Mouse (Mus musculus) forebrain, embryonic 12.5 days (tissue): ENCODE measurements around the gene Hist1h2ak. TPM values are rescaled to one million over a fixed set of nuclear protein-coding genes. Genes with fewer than 3 reads are reported as not detected.
"Not testable (repeated sequence)": the region's sequence is repeated elsewhere in the genome, so short reads cannot be mapped to it uniquely, and the experiment has no call there.

Source experiments
- ATAC-seq: fragments of 200-750 bp; cut with Nextera tagmentation; 2 replicates; pipeline ENCODE4 v1.8.0; 2017; ENCODE audit warnings: moderate TSS enrichment; ENCODE audit not compliant: low FRiP score
- H3K27ac ChIP-seq: fragments of 300-500 bp; sonication (generic); 2 replicates; pipeline ENCODE4 v1.5.1; 2016; ENCODE audit warnings: mild to moderate bottlenecking
- H3K27me3 ChIP-seq: fragments of 300-500 bp; sonication (generic); 2 replicates; pipeline ENCODE4 v1.6.1; 2016; ENCODE audit warnings: mild to moderate bottlenecking
- H3K36me3 ChIP-seq: fragments of 300-500 bp; sonication (generic); replicated peaks from 2 replicates; pipeline ENCODE4 v1.6.1; 2016; ENCODE audit warnings: mild to moderate bottlenecking
- H3K4me1 ChIP-seq: fragments of 300-500 bp; sonication (generic); 2 replicates; pipeline ENCODE4 v1.6.1; 2016
- H3K4me2 ChIP-seq: fragments of 300-500 bp; sonication (generic); 2 replicates; pipeline ENCODE4 v1.6.1; 2016; ENCODE audit warnings: mild to moderate bottlenecking, moderate library complexity
- H3K4me3 ChIP-seq: fragments of 300-500 bp; sonication (generic); replicated peaks from 2 replicates; pipeline ENCODE4 v1.5.1; 2016; ENCODE audit warnings: mild to moderate bottlenecking
- H3K9ac ChIP-seq: fragments of 300-500 bp; sonication (generic); 2 replicates; pipeline ENCODE4 v1.6.1; 2016; ENCODE audit warnings: mild to moderate bottlenecking
- H3K9me3 ChIP-seq: fragments of 300-500 bp; sonication (generic); 2 replicates; pipeline ENCODE4 v1.6.1; 2016
- WGBS: fragments of 180-500 bp; shearing (Covaris S2); methylation state at CpG from one replicate; pipeline ENCODE4 v1.1.7; 2016; 5-methylcytosine and 5-hydroxymethylcytosine counted together
- polyA plus RNA-seq: library from polyadenylated mRNA; unstranded; fragments of >200 nt; fragmentation: Nextera tagmentation; extraction: Ambion mirVana; gene quantifications from 2 replicates; pipeline ENCODE4 v1.2.1, GENCODE M21; 2016

Hist1h2ak gene
- polyA plus RNA-seq, 1 experiment from 2014 or later: 37.7 TPM

DNA sequence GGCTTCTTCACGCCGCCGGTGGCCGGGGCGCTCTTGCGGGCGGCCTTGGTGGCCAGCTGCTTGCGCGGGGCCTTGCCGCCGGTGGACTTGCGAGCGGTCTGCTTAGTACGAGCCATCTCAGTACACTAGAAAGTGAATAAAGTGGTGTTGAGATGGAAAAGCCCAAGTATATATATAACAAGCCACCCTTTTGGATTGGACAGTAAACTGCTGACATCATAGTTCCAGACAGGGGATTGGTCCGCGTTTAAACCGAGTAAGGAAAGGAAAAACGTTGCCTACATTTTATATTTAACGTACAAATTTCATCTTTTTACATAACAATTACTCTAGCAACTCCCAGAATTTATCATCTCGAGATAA, 29.6 kb upstream of the Hist1h2ak start, which contains the start of gene Hist1h3i:
Gene Hist1h3i, minus strand, starts transcription at position 116 of the 363 bp plus-strand sequence.
- Histone ChIP-seq H3K9ac (peak within 1 kb of the TSS; percentile 72), H3K4me3 (peak within 1 kb of the TSS; percentile 45), H3K27ac (peak within 1 kb of the TSS; percentile 93), H3K27me3 (no peaks in the 10 kb centered on the region), H3K36me3 (no peaks in the 10 kb centered on the region), H3K4me2 (peak within 1 kb of the TSS; percentile 65), H3K4me1 (peaks cover 47% of the 10 kb centered on the region), H3K9me3 (no peaks in the 10 kb centered on the region)
- ATAC-seq: peak; percentile 75
- WGBS: 0% methylated on average over 15 of the region's 20 CpGs

DNA sequence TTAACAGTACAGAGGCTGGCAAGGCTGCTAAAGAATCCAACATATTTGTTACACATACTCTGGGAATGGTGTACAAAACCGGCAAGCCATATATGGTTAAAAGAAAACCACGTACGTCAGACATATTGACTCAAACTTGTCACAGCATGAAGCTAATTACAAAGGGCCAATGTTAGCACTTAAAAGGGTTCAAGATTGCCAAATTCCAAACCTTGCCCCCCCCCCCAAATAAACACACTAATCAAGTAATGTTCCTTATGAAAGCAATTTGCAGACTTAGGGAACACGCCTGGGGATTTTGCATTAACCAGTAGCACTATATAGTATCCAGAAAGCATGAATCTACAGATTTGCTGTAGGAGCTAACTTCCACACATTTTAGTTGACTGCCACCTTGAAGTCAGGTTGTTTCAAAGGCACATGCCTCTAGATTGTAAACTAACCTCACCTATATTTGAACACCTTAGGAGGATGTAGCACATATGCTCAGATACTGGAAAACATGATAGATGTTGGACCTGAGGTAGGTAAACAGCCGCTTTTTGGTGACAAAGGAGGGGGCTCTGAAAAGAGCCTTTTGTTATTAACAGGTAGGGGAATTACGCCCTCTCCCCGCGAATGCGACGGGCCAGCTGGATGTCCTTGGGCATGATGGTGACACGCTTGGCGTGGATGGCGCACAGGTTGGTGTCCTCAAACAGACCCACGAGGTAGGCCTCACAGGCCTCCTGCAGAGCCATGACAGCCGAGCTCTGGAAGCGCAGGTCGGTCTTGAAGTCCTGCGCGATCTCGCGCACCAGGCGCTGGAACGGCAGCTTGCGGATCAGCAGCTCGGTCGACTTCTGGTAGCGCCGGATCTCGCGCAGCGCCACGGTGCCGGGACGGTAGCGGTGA, 29.0 kb upstream of the Hist1h2ak start:
- H3K4me1 ChIP-seq: peaks cover 45% of the 10 kb centered on the region
- not testable (repeated sequence) for H3K9me3 ChIP-seq, ATAC-seq, H3K27me3 ChIP-seq, H3K36me3 ChIP-seq
- WGBS: under 1% methylated on average over 17 of the region's 35 CpGs
- H3K4me3 ChIP-seq: peak overlapping the region; percentile 45
- H3K27ac ChIP-seq: peak overlapping the region; percentile 93
- peak overlapping the region; percentile 65 for H3K4me2 ChIP-seq
- peak overlapping the region; percentile 72 for H3K9ac ChIP-seq

DNA sequence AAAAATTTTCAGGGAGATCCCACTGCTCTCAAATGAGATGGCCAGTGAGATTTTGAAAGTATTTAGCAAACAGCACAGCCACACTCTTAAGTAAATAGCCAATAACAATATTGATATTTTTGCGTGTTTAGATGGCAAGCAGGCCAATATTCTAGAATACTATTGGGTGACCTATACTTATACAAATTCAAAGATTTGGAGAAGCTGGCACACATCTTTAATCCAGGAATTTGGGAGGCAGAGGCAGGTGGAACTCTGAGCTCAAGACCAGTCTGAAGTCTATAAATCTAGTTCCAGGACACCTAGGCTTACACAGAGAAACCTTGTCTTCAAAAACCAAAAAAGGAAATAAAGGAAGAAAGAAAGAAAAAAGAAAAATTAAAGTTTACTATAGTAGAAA, 28.0 kb upstream of the Hist1h2ak start:
- Histone ChIP-seq H3K4me1 (peaks cover 45% of the 10 kb centered on the region), H3K27ac (peak overlapping the region; percentile 51; the same call in 1 of the 2 replicates), H3K9me3 (no peaks in the 10 kb centered on the region), H3K9ac (no peak overlapping the region), H3K36me3 (no peaks in the 10 kb centered on the region), H3K4me2 (no peak overlapping the region), H3K4me3 (no peak overlapping the region), H3K27me3 (no peaks in the 10 kb centered on the region)
- no peak for ATAC-seq
- WGBS: 93% methylated on average over 1 of the region's 1 CpGs

DNA sequence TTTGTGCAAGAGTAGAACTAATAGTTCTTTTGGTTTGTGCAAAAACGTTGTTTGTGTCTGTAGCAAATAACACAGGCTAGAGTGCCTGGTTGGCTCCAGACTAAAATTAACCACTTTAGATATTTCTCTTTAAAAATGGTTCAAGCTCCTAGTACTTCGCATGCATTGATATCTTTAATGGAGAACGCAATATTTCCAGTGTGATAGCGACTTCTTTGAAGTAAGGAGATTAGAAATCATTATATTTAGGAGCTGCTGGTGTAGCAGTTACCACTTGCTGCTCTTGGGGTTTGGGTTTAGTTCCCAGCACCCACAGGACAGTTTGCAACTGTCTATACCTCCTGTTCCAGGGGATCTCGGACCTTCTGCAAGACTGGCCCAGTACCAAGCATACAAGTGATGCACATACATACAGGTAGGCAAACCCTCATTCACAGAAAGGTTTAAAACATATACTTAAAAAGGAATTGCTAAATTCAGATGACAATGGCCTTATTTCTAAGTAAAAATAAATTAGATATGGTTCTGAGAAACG, 27.5 kb upstream of the Hist1h2ak start:
- WGBS: 45% methylated on average over 6 of the region's 6 CpGs
- H3K9me3 ChIP-seq: no peaks in the 10 kb centered on the region
- peak overlapping the region; percentile 99 for H3K27ac ChIP-seq
- H3K36me3 ChIP-seq: no peaks in the 10 kb centered on the region
- peaks cover 43% of the 10 kb centered on the region for H3K4me1 ChIP-seq
- no peak for ATAC-seq
- no peak overlapping the region for H3K9ac ChIP-seq
- H3K27me3 ChIP-seq: no peaks in the 10 kb centered on the region
- peak overlapping the region; percentile 60 for H3K4me3 ChIP-seq
- peak overlapping the region; percentile 74 for H3K4me2 ChIP-seq

DNA sequence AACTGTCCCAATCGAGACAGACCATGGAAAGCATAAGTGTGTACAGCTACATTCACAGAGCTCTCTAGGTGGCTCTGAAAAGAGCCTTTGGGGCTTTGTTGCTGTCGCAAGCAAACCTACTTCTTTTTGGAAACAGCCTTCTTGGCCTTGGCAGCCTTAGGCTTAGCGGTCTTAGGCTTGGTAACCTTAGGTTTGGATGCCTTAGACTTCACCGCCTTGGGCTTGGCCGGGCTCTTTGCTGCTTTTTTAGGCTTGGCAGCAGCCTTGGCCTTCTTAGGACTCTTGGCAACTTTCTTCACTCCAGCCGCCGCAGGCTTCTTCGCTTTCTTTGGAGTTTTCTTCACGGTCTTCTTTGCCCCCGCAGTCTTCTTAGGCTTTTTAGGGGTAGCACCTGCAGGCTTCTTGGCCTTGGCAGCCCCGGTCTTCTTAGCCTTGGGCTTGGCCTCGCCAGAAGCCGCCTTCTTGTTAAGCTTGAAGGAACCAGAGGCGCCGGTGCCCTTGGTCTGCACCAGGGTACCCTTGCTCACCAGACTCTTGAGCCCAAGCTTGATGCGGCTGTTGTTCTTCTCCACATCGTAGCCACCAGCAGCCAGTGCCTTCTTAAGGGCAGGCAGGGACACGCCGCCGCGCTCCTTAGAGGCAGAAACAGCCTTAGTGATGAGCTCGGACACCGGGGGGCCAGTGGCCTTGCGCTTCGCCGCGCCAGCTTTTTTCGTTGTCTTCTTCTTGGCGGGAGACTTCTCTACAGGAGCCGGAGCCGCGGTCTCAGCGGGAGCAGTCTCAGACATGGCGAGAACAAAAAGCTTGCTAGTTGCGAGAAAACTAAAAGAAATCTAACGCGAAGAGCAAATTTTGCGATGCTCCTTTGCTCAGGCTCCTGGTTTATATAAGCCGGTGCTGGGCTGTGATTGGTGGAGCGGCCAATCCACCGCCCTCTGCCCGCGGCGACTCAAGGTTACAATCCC, 26.4 kb upstream of the Hist1h2ak start, which contains the start of gene Hist1h1b:
Gene Hist1h1b, minus strand, starts transcription at position 859 of the 965 bp plus-strand sequence.
- Histone ChIP-seq H3K36me3 (no peaks in the 10 kb centered on the region), H3K27ac (peak within 1 kb of the TSS; percentile 99), H3K27me3 (no peaks in the 10 kb centered on the region), H3K4me2 (peak within 1 kb of the TSS; percentile 74), H3K4me3 (peak within 1 kb of the TSS; percentile 60), H3K9me3 (no peaks in the 10 kb centered on the region), H3K9ac (peak within 1 kb of the TSS; percentile 93), H3K4me1 (peaks cover 37% of the 10 kb centered on the region)
- peak; percentile 57 for ATAC-seq
- WGBS: under 1% methylated on average over 44 of the region's 44 CpGs

DNA sequence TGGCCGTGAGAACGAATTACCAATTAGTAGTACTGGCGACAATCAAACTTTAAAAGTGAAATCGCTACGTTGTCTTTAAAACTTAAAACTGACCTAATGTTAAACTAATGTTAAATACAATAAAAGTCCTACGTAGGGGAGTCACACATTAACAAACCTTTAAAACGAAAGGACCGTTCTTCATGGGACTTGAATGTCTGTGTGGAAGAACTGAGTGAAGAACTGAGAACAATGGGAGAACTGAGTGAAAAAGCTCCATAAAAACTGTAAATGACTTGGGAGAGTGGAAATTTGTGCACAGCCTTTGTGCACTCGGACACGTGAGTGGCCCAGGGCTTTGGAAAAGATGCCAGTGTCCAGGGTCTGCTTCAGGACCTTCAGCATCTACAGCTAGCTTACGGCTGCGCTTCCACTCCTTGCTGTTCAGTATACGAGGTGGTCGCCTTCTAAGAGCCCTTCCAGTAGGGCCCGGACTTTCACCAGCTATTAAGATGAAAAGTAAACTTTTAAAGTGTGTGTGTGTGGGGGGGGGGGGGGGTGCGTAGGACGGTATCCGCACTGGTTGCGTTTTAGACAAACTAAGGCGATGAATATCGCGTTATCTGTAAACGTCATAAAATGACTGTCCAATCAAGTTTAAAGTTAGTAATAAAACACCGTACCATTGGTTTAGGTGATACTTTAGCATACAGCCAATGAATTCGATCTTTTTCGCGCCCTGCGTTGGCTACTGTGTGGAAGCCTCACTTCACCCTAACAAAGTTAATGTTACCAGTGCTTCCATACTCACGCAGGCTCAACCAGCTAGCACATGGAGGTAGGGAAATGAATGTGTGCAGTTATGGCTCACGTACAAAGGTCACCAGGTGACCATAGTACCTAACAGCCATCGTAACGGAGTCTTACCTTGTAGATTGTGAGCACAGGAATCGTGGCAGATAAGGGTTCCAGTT, 25.5 kb upstream of the Hist1h2ak start:
- Histone ChIP-seq H3K9me3 (no peaks in the 10 kb centered on the region), H3K4me3 (peak overlapping the region; percentile 60), H3K36me3 (no peaks in the 10 kb centered on the region), H3K27ac (peak overlapping the region; percentile 99), H3K4me1 (peaks cover 32% of the 10 kb centered on the region), H3K4me2 (peak overlapping the region; percentile 74), H3K27me3 (no peaks in the 10 kb centered on the region), H3K9ac (peak overlapping the region; percentile 93)
- peak; percentile 83 for ATAC-seq
- WGBS: 5% methylated on average over 33 of the region's 33 CpGs

DNA sequence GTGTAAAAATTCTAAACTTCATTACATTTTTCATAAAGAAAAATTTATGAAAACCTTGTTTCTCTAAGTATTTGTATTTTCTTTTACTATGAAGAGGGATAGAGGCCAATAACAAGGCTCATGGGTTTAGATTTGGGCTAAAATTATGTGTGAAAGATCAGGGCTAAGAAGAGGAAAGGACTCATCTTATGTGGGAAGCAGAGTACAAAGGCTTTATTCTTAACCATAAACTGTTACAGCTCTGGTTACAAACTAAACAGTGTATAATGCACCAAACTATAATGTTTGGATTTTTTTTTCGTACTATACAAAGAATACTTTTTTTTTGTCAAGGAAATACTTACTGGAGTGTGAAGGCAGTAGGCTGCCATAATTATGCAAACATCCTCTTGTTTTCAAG, 2.1 kb upstream of the Hist1h2ak start:
- no peak overlapping the region for H3K4me3 ChIP-seq
- 71% methylated on average over 1 of the region's 1 CpGs for WGBS

DNA sequence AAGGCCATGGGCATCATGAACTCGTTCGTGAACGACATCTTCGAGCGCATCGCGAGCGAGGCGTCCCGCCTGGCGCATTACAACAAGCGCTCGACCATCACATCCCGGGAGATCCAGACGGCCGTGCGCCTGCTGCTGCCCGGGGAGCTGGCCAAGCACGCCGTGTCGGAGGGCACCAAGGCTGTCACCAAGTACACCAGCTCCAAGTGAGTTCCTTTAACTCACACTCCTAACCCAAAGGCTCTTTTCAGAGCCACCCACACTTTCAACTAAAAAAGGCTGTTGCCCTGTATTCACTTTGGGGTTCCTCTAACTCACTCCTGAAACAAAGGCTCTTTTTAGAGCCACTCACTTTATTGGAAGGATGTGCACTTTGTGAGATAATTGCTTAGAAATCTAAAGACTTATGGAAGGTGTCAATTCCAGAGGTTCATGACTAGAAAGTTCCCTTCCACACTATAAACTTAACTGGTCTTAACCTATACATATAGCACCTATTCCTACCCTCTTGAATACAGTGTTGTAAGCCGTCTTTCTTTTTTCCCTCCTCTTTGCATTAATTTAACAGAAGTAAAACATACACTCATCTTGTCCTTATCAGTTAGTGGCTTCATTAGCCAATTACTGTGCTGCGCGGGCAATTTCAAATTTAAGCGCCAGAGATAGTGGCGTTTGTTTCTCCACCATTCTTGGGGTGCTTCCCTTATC, 821 bp upstream of the Hist1h2ak start:
- H3K4me1 ChIP-seq: peaks cover 23% of the 10 kb centered on the region
- H3K4me3 ChIP-seq: peak overlapping the region; percentile 46
- H3K4me2 ChIP-seq: peak overlapping the region; percentile 63
- not testable (repeated sequence) for ATAC-seq, H3K27me3 ChIP-seq, H3K36me3 ChIP-seq, H3K9me3 ChIP-seq
- peak overlapping the region; percentile 68 for H3K9ac ChIP-seq
- peak overlapping the region; percentile 97 for H3K27ac ChIP-seq
- under 1% methylated on average over 23 of the region's 26 CpGs for whole genome bisulfite sequencing

More for the DNA sequence above, 2.1 kb upstream of the Hist1h2ak start:
- no peaks in the 10 kb centered on the region for H3K27me3 ChIP-seq
- no peak overlapping the region for H3K27ac ChIP-seq
- peak overlapping the region; percentile 38; the same call in 1 of the 2 replicates for H3K4me2 ChIP-seq
- H3K9me3 ChIP-seq: no peaks in the 10 kb centered on the region
- H3K36me3 ChIP-seq: no peaks in the 10 kb centered on the region
- H3K4me1 ChIP-seq: peaks cover 20% of the 10 kb centered on the region
- ATAC-seq: no peak
- no peak overlapping the region for H3K9ac ChIP-seq

DNA sequence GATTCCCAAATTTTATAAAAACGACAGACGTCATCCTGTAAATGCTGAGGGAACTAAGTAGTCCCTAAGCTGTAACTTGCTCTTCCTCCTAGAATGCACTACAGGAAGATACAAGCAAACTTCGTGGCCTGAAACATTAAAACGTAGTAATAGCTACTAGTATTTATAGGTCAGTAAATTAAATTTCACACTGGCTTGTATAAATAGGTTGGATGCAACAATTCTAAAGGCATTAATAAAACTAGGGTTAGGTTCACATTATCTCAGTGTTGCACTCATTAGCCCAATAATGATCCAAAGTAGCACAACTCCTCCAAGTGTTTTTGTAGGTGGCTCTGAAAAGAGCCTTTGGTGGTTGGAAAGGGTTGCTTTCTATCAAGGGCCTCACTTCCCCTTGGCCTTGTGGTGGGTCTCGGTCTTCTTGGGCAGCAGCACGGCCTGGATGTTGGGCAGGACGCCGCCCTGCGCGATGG, 540 bp downstream of the Hist1h2ak start:
- Histone ChIP-seq H3K4me1 (peaks cover 33% of the 10 kb centered on the region), H3K9ac (peak overlapping the region; percentile 73), H3K4me2 (peak overlapping the region; percentile 63), H3K36me3 (no peaks in the 10 kb centered on the region), H3K9me3 (no peaks in the 10 kb centered on the region), H3K27ac (peak overlapping the region; percentile 97), H3K4me3 (peak overlapping the region; percentile 46), H3K27me3 (no peaks in the 10 kb centered on the region)
- ATAC-seq: no peak
- 2% methylated on average over 10 of the region's 10 CpGs for WGBS

DNA sequence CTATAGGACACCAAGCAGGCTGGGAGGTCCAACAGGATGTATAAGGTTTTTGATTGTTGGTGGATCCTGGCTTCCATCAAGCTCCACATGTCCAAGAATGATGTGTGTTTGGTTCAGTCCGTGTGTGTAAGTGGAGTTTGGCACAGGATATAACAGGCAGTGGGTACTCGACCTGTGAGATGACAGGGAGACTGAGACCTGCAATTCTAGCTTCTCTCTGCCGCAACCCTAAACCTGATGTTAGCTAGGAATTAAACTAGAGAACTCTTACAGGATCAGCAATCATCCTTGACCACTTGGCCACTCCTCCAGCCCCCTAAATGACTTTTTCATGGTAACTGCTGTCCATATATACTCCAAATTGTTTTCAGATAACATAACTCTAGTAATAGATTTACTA, 1.3 kb downstream of the Hist1h2ak start:
- no peak overlapping the region for H3K4me3 ChIP-seq
- H3K27ac ChIP-seq: peak overlapping the region; percentile 97
- H3K9me3 ChIP-seq: no peaks in the 10 kb centered on the region
- no peak for ATAC-seq
- peak overlapping the region; percentile 63 for H3K4me2 ChIP-seq
- WGBS: 44% methylated on average over 3 of the region's 3 CpGs
- no peaks in the 10 kb centered on the region for H3K27me3 ChIP-seq
- no peaks in the 10 kb centered on the region for H3K36me3 ChIP-seq
- H3K4me1 ChIP-seq: peaks cover 36% of the 10 kb centered on the region
- H3K9ac ChIP-seq: peak overlapping the region; percentile 33; the same call in 1 of the 2 replicates
